ENCODE assay signal across 10 mouse cellular contexts in genomic region chr10:111107387-111107786, GRCm38 (mm10). TPM values are rescaled to one million over a fixed set of nuclear protein-coding genes. Genes with fewer than 3 reads are reported as not detected.
DNase-seq lines count a peak whose midpoint lies in the region; ATAC-seq and TF ChIP-seq lines count a peak whose summit lies in the region.
"Had no signal": no experiment of that assay in that cellular context is flagged by ENCODE, and none has a peak within 500 bp of the region (broad histone marks: within the 10 kb centered on the region; RNA-seq: fewer than 3 reads in every experiment).

No protein-coding gene starts in this region.

- dilution Hi-C loops in CH12.LX (cut with MboI; ENCODE audit: extremely low pct_ligation_motif_present, extremely low pct_unique_long_range_greater_than_20kb, low sequenced_read_pairs) = no loop called here

- DNase-seq in CH12.LX (ENCODE audit: extremely low read depth) = peak; percentile 84
- DNase-seq in c-Kit-positive CD71-positive TER-119-positive erythroid progenitor cells, embryonic 14.5 days (ENCODE audit: low spot score) = peak; percentile 62
- peak; percentile 52 for DNase-seq in gastrocnemius, postnatal 14 days
- DNase-seq in left cerebral cortex, adult 9 months (ENCODE audit: low spot score in 2 of 2) = peak; percentile 40 to 74
- DNase-seq in splenic B cell, adult 2 months (ENCODE audit: low read depth, low spot score) = peak; percentile 88

- intact Hi-C loops in gastrocnemius, postnatal 14 days (cut with DNase I; ENCODE audit: low total_unique reads) = no loop called here

- no peaks in the 10 kb centered on the region for H3K9me3 ChIP-seq in heart, embryonic 16.5 days (replicated peaks; ENCODE audit: control insufficient read depth, low read length)
- H3K9me3 ChIP-seq in heart, embryonic 11.5 days (replicated peaks; ENCODE audit: control insufficient read depth, low read length) = no peaks in the 10 kb centered on the region
- H3K9me3 ChIP-seq in CH12.LX (replicated peaks; ENCODE audit: low read length) = peaks cover 4% of the 10 kb centered on the region
- H3K9me3 ChIP-seq: embryonic facial prominence, embryonic 13.5 days; neural tube, embryonic 13.5 days had no signal

- TF ChIP-seq POLR2A in CH12.LX (IDR thresholded peaks at IDR 0.05; ENCODE audit: low read depth, low read length) = no peak

- no peak for TF ChIP-seq EP300 in CH12.LX (IDR thresholded peaks at IDR 0.05; ENCODE audit: low read length)

- in situ Hi-C loops in CH12.LX (cut with MboI; ENCODE audit: low pct_ligation_motif_present, low pct_unique_long_range_greater_than_20kb, low sequenced_read_pairs) = loop anchor here (5.0 to 25.0 kb wide), 2 partner anchors 115 to 530 kb away; no protein-coding TSS in a partner anchor

- H3K4me1 ChIP-seq in heart, embryonic 16.5 days (ENCODE audit: control insufficient read depth, insufficient read depth, low read length) = peaks cover 19% of the 10 kb centered on the region
- H3K4me1 ChIP-seq in heart, embryonic 11.5 days (ENCODE audit: control insufficient read depth, insufficient read depth, low read length) = peaks cover under 1% of the 10 kb centered on the region; the same call in 1 of the 2 replicates
- peaks cover 5 to 29% of the 10 kb centered on the region in 2 experiments; a peak in 3 of 4 replicates for H3K4me1 ChIP-seq in CH12.LX (ENCODE audit: control insufficient read depth in 1 of 2, insufficient read depth in 2 of 2)

- H3K79me2 ChIP-seq in CH12.LX (replicated peaks; ENCODE audit: control insufficient read depth, extremely low read depth, insufficient read depth, poor library complexity, severe bottlenecking) = no peaks in the 10 kb centered on the region

- no peaks in the 10 kb centered on the region for H3K27me3 ChIP-seq in heart, embryonic 16.5 days (ENCODE audit: control insufficient read depth, insufficient read depth, low read length)
- H3K27me3 ChIP-seq in heart, embryonic 11.5 days (ENCODE audit: control insufficient read depth, insufficient read depth, low read length) = no peaks in the 10 kb centered on the region
- H3K27me3 ChIP-seq in CH12.LX (replicated peaks) = peaks cover 2% of the 10 kb centered on the region
- no peaks in the 10 kb centered on the region for H3K27me3 ChIP-seq in splenic B cell, adult 2 months (ENCODE audit: control insufficient read depth, insufficient read depth, low read length, poor library complexity, severe bottlenecking)
- H3K27me3 ChIP-seq: embryonic facial prominence, embryonic 13.5 days; neural tube, embryonic 13.5 days had no signal

- peak; percentile 90 for TF ChIP-seq RAD21 in CH12.LX (IDR thresholded peaks at IDR 0.05; ENCODE audit: low read depth, low read length)

- peak; percentile 57 to 87; a peak in 3 of 4 replicates for TF ChIP-seq CTCF in CH12.LX (conservative IDR thresholded peaks at IDR 0.05 in 1 of 2, IDR thresholded peaks at IDR 0.05 in 1 of 2; ENCODE audit: low read depth in 2 of 2, low read length in 2 of 2)

- H3K4me3 ChIP-seq in heart, embryonic 16.5 days (ENCODE audit: low read length) = no peak overlapping the region
- H3K4me3 ChIP-seq in heart, embryonic 11.5 days (ENCODE audit: low read depth, low read length) = no peak overlapping the region
- no peak overlapping the region for H3K4me3 ChIP-seq in CH12.LX (replicated peaks in 1 of 3; ENCODE audit: low read depth in 2 of 3, low read length in 2 of 3, poor library complexity in 1 of 3)
- H3K4me3 ChIP-seq: embryonic facial prominence, embryonic 13.5 days; neural tube, embryonic 13.5 days had no signal

- H3K4me2 ChIP-seq in heart, embryonic 16.5 days (ENCODE audit: low read depth, low read length) = no peak overlapping the region
- H3K4me2 ChIP-seq in heart, embryonic 11.5 days = no peak overlapping the region
- peak overlapping the region; percentile 16; the same call in 1 of the 2 replicates for H3K4me2 ChIP-seq in CH12.LX (ENCODE audit: insufficient read depth, low read depth, poor library complexity, severe bottlenecking)
- H3K4me2 ChIP-seq: embryonic facial prominence, embryonic 13.5 days; neural tube, embryonic 13.5 days had no signal

- no peak overlapping the region for H3K9ac ChIP-seq in heart, embryonic 16.5 days (ENCODE audit: low read length)
- H3K9ac ChIP-seq in heart, embryonic 11.5 days (ENCODE audit: low read depth, low read length) = no peak overlapping the region
- H3K9ac ChIP-seq in CH12.LX (ENCODE audit: insufficient read depth, low read depth) = no peak overlapping the region
- H3K9ac ChIP-seq: embryonic facial prominence, embryonic 13.5 days; neural tube, embryonic 13.5 days had no signal

- peak; percentile 38 for ATAC-seq in heart, embryonic 16.5 days (replicated peaks; ENCODE audit: extremely low read depth, insufficient read depth, low FRiP score)
- ATAC-seq in heart, embryonic 11.5 days (replicated peaks; ENCODE audit: insufficient number of reproducible peaks, low FRiP score, low TSS enrichment) = no peak
- ATAC-seq in megakaryocyte-erythroid progenitor cell, adult 5-6 weeks (replicated peaks; ENCODE audit: low FRiP score, low TSS enrichment, poor library complexity, severe bottlenecking) = peak; percentile 51

- no peak overlapping the region for H3K27ac ChIP-seq in heart, embryonic 16.5 days (ENCODE audit: low read length)
- H3K27ac ChIP-seq in heart, embryonic 11.5 days (ENCODE audit: low read depth, low read length) = no peak overlapping the region
- no peak overlapping the region for H3K27ac ChIP-seq in CH12.LX (ENCODE audit: insufficient read depth, low read depth)
- H3K27ac ChIP-seq: embryonic facial prominence, embryonic 13.5 days; neural tube, embryonic 13.5 days had no signal

- H3K36me3 ChIP-seq in heart, embryonic 16.5 days (ENCODE audit: control insufficient read depth, insufficient read depth) = no peaks in the 10 kb centered on the region
- H3K36me3 ChIP-seq in heart, embryonic 11.5 days (ENCODE audit: control insufficient read depth, insufficient read depth, low read length) = no peaks in the 10 kb centered on the region
- H3K36me3 ChIP-seq in CH12.LX (replicated peaks in 1 of 2; ENCODE audit: control insufficient read depth in 1 of 2, insufficient read depth in 1 of 2, low read length in 1 of 2) = no peaks in the 10 kb centered on the region
- H3K36me3 ChIP-seq in splenic B cell, adult 2 months (ENCODE audit: control insufficient read depth, insufficient read depth, low read length, poor library complexity, severe bottlenecking) = no peaks in the 10 kb centered on the region
- H3K36me3 ChIP-seq: embryonic facial prominence, embryonic 13.5 days; neural tube, embryonic 13.5 days had no signal

- 59% methylated on average over 7 of the region's 7 CpGs for WGBS in heart, embryonic 16.5 days
- WGBS in heart, embryonic 11.5 days (ENCODE audit: insufficient replicate concordance) = 56% methylated on average over 7 of the region's 7 CpGs

TF ChIP-seq in CH12.LX, 34 proteins besides CTCF, POLR2A, EP300 and RAD21:
- TF ChIP-seq SMC3 (IDR thresholded peaks at IDR 0.05; ENCODE audit: low read depth, low read length) (peak; percentile 76), ETS1 (conservative IDR thresholded peaks at IDR 0.05; ENCODE audit: low read depth, low read length) (0 out of 2 replicates have a peak, but pooled peaks have one; percentile 25), UBTF (IDR thresholded peaks at IDR 0.05; ENCODE audit: low read depth, low read length) (no peak), ELF1 (IDR thresholded peaks at IDR 0.05; ENCODE audit: low read depth, low read length) (0 out of 2 replicates have a peak, but pooled peaks have one; percentile 19), IRF4 (IDR thresholded peaks at IDR 0.05; ENCODE audit: low read depth, low read length) (peak; percentile 45; the same call in 1 of the 2 replicates), ZC3H11A (IDR thresholded peaks at IDR 0.05; ENCODE audit: low read depth, low read length) (peak; percentile 49), TBP (conservative IDR thresholded peaks at IDR 0.05; ENCODE audit: low read depth, low read length) (no peak), KAT2A (IDR thresholded peaks at IDR 0.05; ENCODE audit: insufficient replicate concordance, low read length) (no peak), PAX5 (IDR thresholded peaks at IDR 0.05; ENCODE audit: low read length) (no peak), SIN3A (IDR thresholded peaks at IDR 0.05; ENCODE audit: low read length) (peak; percentile 27; the same call in 1 of the 2 replicates), JUND (conservative IDR thresholded peaks at IDR 0.05; ENCODE audit: low read depth, low read length) (0 out of 2 replicates have a peak, but pooled peaks have one; percentile 37)

RNA-seq across cellular contexts. Expression of gene Osbpl8, which starts 57.2 kb away (rescaled TPM):
- polyA plus RNA-seq in heart, embryonic 16.5 days (2015; fragmentation: Nextera tagmentation; extraction: Ambion mirVana) = 28.8 and 30.2 TPM in 2 replicates
- polyA plus RNA-seq in heart, embryonic 11.5 days (2014; fragmentation: Nextera tagmentation; extraction: Ambion mirVana) = 20.5 and 21.1 TPM in 2 replicates
- total RNA-seq in CH12.LX (2012; rRNA removed) (18.0 and 23.4 TPM in 2 replicates), CH12.LX (2014; rRNA removed) (26.4 and 29.6 TPM in 2 replicates)
- 12.9 and 13.0 TPM in 2 replicates for polyA plus RNA-seq in CH12.LX (2012; ENCODE audit: insufficient read length, low read depth)
- 10 to 100 TPM; 14.4 to 14.8 TPM for total RNA-seq in gastrocnemius, postnatal 14 days (2021)
- total RNA-seq in megakaryocyte-erythroid progenitor cell, adult 5-6 weeks (2014; fragmentation: Nextera tagmentation) = 54.0 and 62.3 TPM in 2 replicates
- 68.9 and 148 TPM in 2 replicates for total RNA-seq in megakaryocyte-erythroid progenitor cell, adult 5-6 weeks (2017)
